Mouse (Mus musculus) heart, postnatal 0 days (tissue): ENCODE measurements around the gene Cars2. TPM values are rescaled to one million over a fixed set of nuclear protein-coding genes. Genes with fewer than 3 reads are reported as not detected.

Experiments used
- ATAC-seq: fragments of 200-750 bp; cut with Nextera tagmentation; 2 replicates; pipeline ENCODE4 v1.8.0; 2017; ENCODE audit warnings: low read depth, moderate number of reproducible peaks, moderate library complexity; ENCODE audit not compliant: insufficient read depth
- DNase-seq: peaks from one replicate; pipeline ENCODE4 v3.0.0-alpha.2; 2016; ENCODE audit warnings: low spot score
- H3K27ac ChIP-seq: fragments of 300-500 bp; sonication (generic); 2 replicates; pipeline ENCODE4 v1.5.1; 2014; ENCODE audit warnings: low read depth, mild to moderate bottlenecking
- H3K27me3 ChIP-seq: fragments of 300-500 bp; sonication (generic); 2 replicates; pipeline ENCODE4 v1.6.1; 2014; ENCODE audit warnings: low read length, mixed read lengths; ENCODE audit not compliant: control insufficient read depth, insufficient read depth
- H3K36me3 ChIP-seq: fragments of 300-500 bp; sonication (generic); replicated peaks from 2 replicates; pipeline ENCODE4 v1.6.1; 2014; ENCODE audit warnings: low read length, mixed read lengths; ENCODE audit not compliant: control insufficient read depth, insufficient read depth
- H3K4me1 ChIP-seq: fragments of 300-500 bp; sonication (generic); 2 replicates; pipeline ENCODE4 v1.6.1; 2014; ENCODE audit warnings: antibody characterized with exemption; ENCODE audit not compliant: control insufficient read depth, insufficient read depth
- H3K4me2 ChIP-seq: fragments of 300-500 bp; sonication (generic); 2 replicates; pipeline ENCODE4 v1.6.1; 2014; ENCODE audit warnings: low read depth, mild to moderate bottlenecking, low read length, moderate library complexity
- H3K4me3 ChIP-seq: fragments of 300-500 bp; sonication (generic); 2 replicates; pipeline ENCODE4 v1.5.1; 2014; ENCODE audit warnings: low read depth, low read length
- H3K9ac ChIP-seq: fragments of 300-500 bp; sonication (generic); replicated peaks from 2 replicates; pipeline ENCODE4 v1.6.1; 2014; ENCODE audit warnings: low read depth, low read length, mixed read lengths
- H3K9me3 ChIP-seq: fragments of 300-500 bp; sonication (generic); replicated peaks from 2 replicates; pipeline ENCODE4 v1.6.1; 2016; ENCODE audit warnings: low read length; ENCODE audit not compliant: control insufficient read depth
- CTCF ChIP-seq: IDR thresholded peaks from 2 replicates; pipeline ENCODE4 v1.5.1; 2016; ENCODE audit warnings: antibody characterized with exemption, control low read depth, low read depth
- EP300 ChIP-seq: IDR thresholded peaks from 2 replicates; pipeline ENCODE4 v1.6.1; 2016; ENCODE audit warnings: antibody characterized with exemption, low read depth
- WGBS: fragments of 180-500 bp; shearing (Covaris S2); extraction: QIAGEN DNeasy Blood & Tissue Kit; methylation state at CpG from one replicate; pipeline ENCODE4 v1.1.7; 2014; 5-methylcytosine and 5-hydroxymethylcytosine counted together
- polyA plus RNA-seq: library from polyadenylated mRNA; unstranded; fragments of >200 nt; fragmentation: Nextera tagmentation; extraction: Ambion mirVana; gene quantifications from 2 replicates; pipeline ENCODE4 v1.2.1, GENCODE M21; 2015
- total RNA-seq: library from RNA; depleted of rRNA; stranded (reverse); fragments of >200 nt; gene quantifications from 2 replicates; pipeline ENCODE4 v1.2.3, GENCODE M21; 2014; ENCODE audit warnings: low replicate concordance

The Cars2 gene
- total and polyA plus RNA-seq, 2 experiments from 2014 or later, result 21.2 to 40.1 TPM

DNA sequence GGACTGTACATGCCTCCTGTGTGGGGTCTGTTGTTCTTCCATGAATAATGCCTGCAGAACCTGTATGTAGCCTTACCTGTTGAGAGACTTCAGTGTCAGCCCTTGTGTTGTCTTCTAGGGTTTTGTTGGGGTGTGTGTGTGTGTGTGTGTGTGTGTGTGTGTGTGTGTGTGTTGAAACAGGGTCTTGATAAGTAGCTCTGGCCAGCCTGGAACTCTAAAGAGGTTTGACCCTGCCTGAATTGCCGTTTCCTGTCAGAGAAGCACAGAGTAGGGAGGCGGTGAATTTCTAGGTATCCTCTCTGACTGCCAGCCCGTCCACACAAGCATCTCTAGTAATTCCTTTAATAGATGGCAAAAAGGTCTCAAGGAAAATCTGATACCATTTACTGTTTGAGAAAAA lies 8.9 kb upstream of the Cars2 start:
- Histone ChIP-seq H3K4me2 (peak overlapping the region; percentile 77; the same call in 1 of the 2 replicates), H3K4me3 (no peak overlapping the region), H3K27ac (no peak overlapping the region), H3K4me1 (peaks cover 15% of the 10 kb centered on the region), H3K36me3 (peaks cover 27% of the 10 kb centered on the region), H3K9ac (no peak overlapping the region), H3K9me3 (no peaks in the 10 kb centered on the region), H3K27me3 (no peaks in the 10 kb centered on the region)
- ATAC-seq (no peak), DNase-seq (no peak)
- WGBS, result 62% methylated on average over 3 of the region's 3 CpGs
- no peak for TF ChIP-seq CTCF
- TF ChIP-seq EP300, result no peak

DNA sequence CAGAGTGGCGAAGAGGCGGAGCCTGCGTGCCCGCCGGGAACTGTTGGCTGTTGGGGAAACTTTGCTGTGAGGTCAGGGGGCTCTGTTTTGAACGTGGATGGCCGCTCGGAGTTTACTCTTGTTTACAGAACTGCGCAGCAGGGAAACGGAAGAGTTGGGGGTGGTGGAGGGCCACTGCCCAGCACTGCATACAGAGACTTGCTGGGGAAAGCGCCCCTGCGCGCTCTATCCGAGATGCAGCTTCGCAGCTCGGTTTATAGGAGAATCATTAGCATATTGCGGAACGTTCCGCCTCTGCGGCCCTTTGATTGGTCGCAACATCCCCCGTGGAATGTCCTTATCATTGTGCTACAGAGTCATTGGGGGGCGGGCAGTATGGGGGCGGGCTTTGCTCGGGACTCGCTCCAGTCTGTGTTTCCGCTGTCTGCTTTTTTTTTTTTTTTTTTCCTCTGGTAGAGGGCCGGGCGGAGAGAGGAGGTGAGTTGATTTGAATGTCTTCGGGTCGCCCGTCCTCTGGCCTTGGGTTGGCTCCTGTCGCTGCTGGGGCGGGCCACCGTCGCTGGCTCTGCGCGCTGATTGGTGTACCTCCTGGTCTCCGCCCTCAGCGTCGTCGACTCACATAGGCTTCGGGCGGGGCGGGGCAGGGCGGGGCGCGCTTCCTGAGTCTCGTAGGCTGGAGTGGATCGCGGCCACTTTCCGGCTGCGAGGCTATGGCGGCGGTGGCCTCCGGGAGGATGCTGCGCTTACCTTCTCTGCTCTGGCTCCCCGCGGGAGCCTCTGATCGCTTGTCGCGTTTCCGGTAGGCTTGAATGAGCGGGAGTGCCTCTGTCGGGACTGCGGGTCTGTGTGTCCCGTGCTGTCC lies 7.4 kb upstream of the Cars2 start:
- Histone ChIP-seq H3K36me3 (peaks cover 12% of the 10 kb centered on the region), H3K27me3 (no peaks in the 10 kb centered on the region), H3K27ac (peak overlapping the region; percentile 99), H3K4me2 (peak overlapping the region; percentile 94), H3K9me3 (no peaks in the 10 kb centered on the region), H3K9ac (peak overlapping the region; percentile 91), H3K4me1 (peaks cover 17% of the 10 kb centered on the region), H3K4me3 (peak overlapping the region; percentile 92)
- TF ChIP-seq EP300, result no peak
- TF ChIP-seq CTCF, result no peak
- DNase-seq, result peak; percentile 98
- 1% methylated on average over 66 of the region's 67 CpGs for WGBS
- peak; percentile 79 for ATAC-seq

- H3K4me1 ChIP-seq, result peaks cover 17% of the 10 kb centered on the region
- peak overlapping the region; percentile 91 for H3K9ac ChIP-seq
- ATAC-seq (no peak), DNase-seq (no peak)
- H3K36me3 ChIP-seq, result peaks cover 12% of the 10 kb centered on the region
- no peaks in the 10 kb centered on the region for H3K27me3 ChIP-seq
- under 1% methylated on average over 31 of the region's 32 CpGs for WGBS
- H3K9me3 ChIP-seq, result no peaks in the 10 kb centered on the region
- TF ChIP-seq EP300 (no peak), CTCF (no peak)
- peak overlapping the region; percentile 92 for H3K4me3 ChIP-seq
- H3K4me2 ChIP-seq, result peak overlapping the region; percentile 94
- peak overlapping the region; percentile 99 for H3K27ac ChIP-seq
Observed at GRCm38 (mm10) chr8:11557424-11557767, 6.8 kb upstream of the Cars2 start.

DNA sequence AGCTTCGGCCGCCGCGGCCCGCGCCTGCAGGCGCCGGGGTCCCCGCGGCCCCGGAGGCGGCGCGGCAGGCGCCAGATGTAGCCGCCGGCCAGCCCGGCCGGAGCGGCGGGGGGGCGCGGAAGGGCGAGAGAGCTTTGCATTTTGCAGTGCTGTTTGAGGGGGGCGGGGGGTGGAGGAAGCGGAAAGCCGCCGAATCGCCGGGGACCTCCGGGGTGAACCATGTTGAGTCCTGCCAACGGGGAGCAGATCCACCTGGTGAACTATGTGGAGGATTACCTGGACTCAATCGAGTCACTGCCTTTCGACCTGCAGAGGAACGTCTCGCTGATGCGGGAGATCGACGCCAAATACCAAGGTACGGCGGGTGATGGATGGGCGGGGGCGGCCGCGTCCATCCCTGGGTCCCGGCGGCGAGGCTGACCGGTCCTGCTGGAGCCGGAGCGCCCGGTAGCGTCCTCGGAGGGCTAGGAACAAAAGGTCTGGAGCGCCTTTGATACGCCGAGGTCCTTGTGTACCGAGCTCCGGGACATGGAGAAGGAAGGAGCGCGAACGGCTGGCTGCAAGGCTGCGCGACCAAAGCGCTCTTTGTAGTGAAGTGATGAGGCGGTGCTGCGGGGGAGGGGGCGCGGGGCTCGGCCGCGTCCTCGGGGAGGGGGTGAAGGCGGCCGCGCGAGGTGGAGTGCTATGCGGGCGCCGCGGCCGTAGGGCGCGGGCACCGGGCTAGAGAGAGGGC lies 6.3 kb upstream of the Cars2 start:
- Histone ChIP-seq H3K9me3 (no peaks in the 10 kb centered on the region), H3K27me3 (no peaks in the 10 kb centered on the region), H3K27ac (peak overlapping the region; percentile 99), H3K4me3 (peak overlapping the region; percentile 92), H3K9ac (peak overlapping the region; percentile 91), H3K4me2 (peak overlapping the region; percentile 94), H3K36me3 (peaks cover 9% of the 10 kb centered on the region), H3K4me1 (peaks cover 17% of the 10 kb centered on the region)
- ATAC-seq (no peak), DNase-seq (peak; percentile 23)
- WGBS, result under 1% methylated on average over 71 of the region's 85 CpGs
- TF ChIP-seq EP300, result no peak
- no peak for TF ChIP-seq CTCF

- DNase-seq (peak; percentile 98), ATAC-seq (peak; percentile 84)
- Histone ChIP-seq H3K36me3 (no peaks in the 10 kb centered on the region), H3K9me3 (no peaks in the 10 kb centered on the region), H3K27me3 (no peaks in the 10 kb centered on the region), H3K9ac (peak overlapping the region; percentile 91), H3K27ac (peak overlapping the region; percentile 99), H3K4me3 (peak overlapping the region; percentile 92), H3K4me1 (peaks cover 19% of the 10 kb centered on the region), H3K4me2 (peak overlapping the region; percentile 94)
- TF ChIP-seq CTCF, result no peak
- 0 out of 2 replicates have a peak, but pooled peaks have one; percentile 19 for TF ChIP-seq EP300
- WGBS, result under 1% methylated on average over 101 of the region's 103 CpGs
Observed at GRCm38 (mm10) chr8:11555720-11556591, 5.4 kb upstream of the Cars2 start.
